ENCODE assay signal across 15 mouse cellular contexts in genomic region chr17:57330993-57331392, GRCm38 (mm10).
"Had no signal": no experiment of that assay in that cellular context is flagged by ENCODE, and none has a peak within 500 bp of the region (broad histone marks: within the 10 kb centered on the region; RNA-seq: fewer than 3 reads in every experiment).

No protein-coding gene starts in this region.

- H3K9me3 ChIP-seq: limb, embryonic 12.5 days; midbrain, embryonic 13.5 days; neural tube, embryonic 12.5 days had no signal

- DNase-seq: kidney, adult 8-10 months; kidney, postnatal 25 days; liver; lung, embryonic 14.5 days; lung, postnatal 14 days; retina, postnatal 1 day; right cerebral cortex, postnatal 4 days; spleen, adult 18-20 months; thymus, adult 18-20 months; thymus, postnatal 14 days had no signal

- H3K4me1 ChIP-seq: limb, embryonic 12.5 days; midbrain, embryonic 13.5 days; neural tube, embryonic 12.5 days had no signal

- H3K27ac ChIP-seq: limb, embryonic 12.5 days; liver, embryonic 14.5 days; macrophage; midbrain, embryonic 13.5 days; neural tube, embryonic 12.5 days had no signal

- H3K27me3 ChIP-seq: midbrain, embryonic 13.5 days; neural tube, embryonic 12.5 days had no signal

- ATAC-seq: midbrain, embryonic 13.5 days had no signal

- H3K4me3 ChIP-seq: limb, embryonic 12.5 days; midbrain, embryonic 13.5 days; neural tube, embryonic 12.5 days had no signal

- H3K36me3 ChIP-seq: limb, embryonic 12.5 days; midbrain, embryonic 13.5 days; neural tube, embryonic 12.5 days had no signal

- H3K9ac ChIP-seq: limb, embryonic 12.5 days; liver, embryonic 14.5 days; lung, embryonic 14.5 days; midbrain, embryonic 13.5 days; neural tube, embryonic 12.5 days had no signal
